Mouse (Mus musculus): Measurements from ENCODE around the gene Cul9.

- no peak for TF ChIP-seq POLR2A (IDR thresholded peaks at IDR 0.05; ENCODE audit: low read depth, low read length)
- TF ChIP-seq CTCF (IDR thresholded peaks at IDR 0.05; ENCODE audit: extremely low read depth, insufficient read length, insufficient replicate concordance, low read depth, low read length) = no peak
These were observed 8.4 kb upstream of the Cul9 start for GRCm38 (mm10) chr17:46554646-46554976.
